Mouse (Mus musculus) liver, postnatal 0 days (tissue): ENCODE measurements around the gene Fbxl12. TPM values are rescaled to one million over a fixed set of nuclear protein-coding genes. Genes with fewer than 3 reads are reported as not detected.

Source experiments
- ATAC-seq: fragments of 200-750 bp; cut with Nextera tagmentation; 2 replicates; pipeline ENCODE4 v1.8.0; 2017; ENCODE audit warnings: mild to moderate bottlenecking, moderate library complexity
- DNase-seq: peaks from one replicate; pipeline ENCODE4 v3.0.0-alpha.2; 2016
- H3K27ac ChIP-seq: fragments of 300-500 bp; sonication (generic); 2 replicates; pipeline ENCODE4 v1.5.1; 2014; ENCODE audit warnings: antibody characterized with exemption, moderate library complexity, mild to moderate bottlenecking, low read depth
- H3K27me3 ChIP-seq: fragments of 300-500 bp; sonication (generic); 2 replicates; pipeline ENCODE4 v1.6.1; 2014; ENCODE audit warnings: low read length, control low read depth, mixed read lengths; ENCODE audit not compliant: insufficient read depth
- H3K36me3 ChIP-seq: fragments of 300-500 bp; sonication (generic); replicated peaks from 2 replicates; pipeline ENCODE4 v1.6.1; 2014; ENCODE audit warnings: mild to moderate bottlenecking, control low read depth, low read length, moderate library complexity, mixed read lengths; ENCODE audit not compliant: insufficient read depth
- H3K4me1 ChIP-seq: fragments of 300-500 bp; sonication (generic); 2 replicates; pipeline ENCODE4 v1.6.1; 2014; ENCODE audit warnings: antibody characterized with exemption, mild to moderate bottlenecking, control low read depth; ENCODE audit not compliant: insufficient read depth
- H3K4me2 ChIP-seq: fragments of 300-500 bp; sonication (generic); 2 replicates; pipeline ENCODE4 v1.6.1; 2014; ENCODE audit warnings: low read depth, mild to moderate bottlenecking, low read length, moderate library complexity, mixed read lengths
- H3K4me3 ChIP-seq: fragments of 300-500 bp; sonication (generic); 2 replicates; pipeline ENCODE4 v1.5.1; 2014; ENCODE audit warnings: low read depth, low read length
- H3K9ac ChIP-seq: fragments of 300-500 bp; sonication (generic); replicated peaks from 2 replicates; pipeline ENCODE4 v1.6.1; 2014; ENCODE audit warnings: mild to moderate bottlenecking, moderate library complexity
- H3K9me3 ChIP-seq: fragments of 300-500 bp; sonication (generic); 2 replicates; pipeline ENCODE4 v1.6.1; 2016; ENCODE audit warnings: mild to moderate bottlenecking, control low read depth, low read length, mixed read lengths
- CTCF ChIP-seq: sonication (generic); IDR thresholded peaks from 2 replicates; pipeline ENCODE4 v1.5.1; 2016; ENCODE audit warnings: antibody characterized with exemption, low read depth
- EP300 ChIP-seq: IDR thresholded peaks from 2 replicates; pipeline ENCODE4 v1.6.1; 2016; ENCODE audit warnings: antibody characterized with exemption, low read depth, mild to moderate bottlenecking
- WGBS: fragments of 180-500 bp; shearing (Covaris S2); extraction: QIAGEN DNeasy Blood & Tissue Kit; methylation state at CpG from one replicate; pipeline ENCODE4 v1.1.7; 2014; ENCODE audit not compliant: insufficient replicate concordance; 5-methylcytosine and 5-hydroxymethylcytosine counted together
- polyA plus RNA-seq: library from polyadenylated mRNA; unstranded; fragments of >200 nt; fragmentation: Nextera tagmentation; extraction: Ambion mirVana; gene quantifications from 2 replicates; pipeline ENCODE4 v1.2.1, GENCODE M21; 2015

Gene Fbxl12
- polyA plus RNA-seq, 1 experiment from 2014 or later: 7.1 TPM

DNA sequence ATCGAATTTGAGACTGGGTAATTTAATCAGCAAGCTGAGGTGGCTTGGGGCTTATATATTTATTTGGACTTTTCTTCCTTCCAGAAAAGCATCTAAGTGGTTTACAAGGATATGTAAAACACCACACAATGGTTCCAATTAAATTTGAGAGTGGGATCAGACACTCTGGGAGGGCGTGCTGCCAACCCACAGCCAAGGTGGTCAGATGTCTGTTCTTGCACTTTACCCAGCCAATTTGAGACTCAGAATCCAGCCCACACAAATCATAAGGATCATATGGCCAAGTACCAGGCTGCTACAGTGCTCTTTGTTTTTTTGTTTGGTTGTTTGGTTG lies 37.8 kb upstream of the Fbxl12 start:
- TF ChIP-seq EP300 (no peak), CTCF (no peak)
- Histone ChIP-seq H3K9ac (no peak overlapping the region), H3K36me3 (no peaks in the 10 kb centered on the region), H3K27me3 (no peaks in the 10 kb centered on the region), H3K9me3 (no peaks in the 10 kb centered on the region), H3K27ac (no peak overlapping the region), H3K4me3 (no peak overlapping the region), H3K4me2 (no peak overlapping the region), H3K4me1 (no peaks in the 10 kb centered on the region)
- WGBS: 69% methylated on average over 2 of the region's 2 CpGs
- no peak for DNase-seq
- no peak for ATAC-seq

DNA sequence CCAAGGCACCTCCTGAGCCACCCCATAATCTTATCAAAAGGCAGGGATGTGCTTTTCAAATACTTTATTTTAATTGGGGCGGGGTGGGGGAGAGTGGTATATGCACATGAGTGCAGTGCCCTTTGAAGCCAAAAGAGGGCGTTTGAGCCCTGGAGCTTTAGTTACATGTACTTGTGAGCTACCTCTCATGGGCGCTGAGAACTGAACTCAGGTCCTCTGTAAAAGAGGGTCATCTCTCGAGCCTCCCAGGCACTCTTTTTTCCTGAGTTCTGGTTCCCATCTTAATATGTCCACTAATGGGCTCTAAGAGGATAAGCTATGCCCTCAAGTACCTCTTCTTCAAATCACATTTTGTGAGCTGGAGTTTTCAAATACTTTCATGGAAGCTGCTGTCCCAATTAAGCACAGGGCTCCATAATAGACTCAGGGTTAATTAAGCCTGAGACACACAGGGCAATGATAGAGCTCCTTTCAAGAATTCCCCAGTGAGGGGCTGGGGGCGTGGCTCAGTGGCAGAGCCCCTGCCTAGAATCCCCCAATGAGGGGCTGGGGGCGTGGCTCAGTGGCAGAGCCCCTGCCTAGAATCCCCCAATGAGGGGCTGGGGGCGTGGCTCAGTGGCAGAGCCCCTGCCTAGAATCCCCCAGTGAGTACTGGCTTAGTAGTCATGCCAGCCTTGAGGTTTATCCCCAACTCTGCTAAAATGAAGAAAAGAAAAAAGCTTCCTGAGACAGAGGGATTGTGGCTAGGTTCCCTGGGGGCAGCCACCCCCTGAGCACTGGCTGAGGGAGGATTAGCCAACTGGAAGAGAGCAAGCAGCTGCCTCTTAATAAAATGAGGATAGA lies 37.2 kb upstream of the Fbxl12 start:
- Histone ChIP-seq H3K27me3 (no peaks in the 10 kb centered on the region), H3K27ac (no peak overlapping the region), H3K4me1 (no peaks in the 10 kb centered on the region), H3K4me3 (no peak overlapping the region), H3K4me2 (no peak overlapping the region), H3K9me3 (no peaks in the 10 kb centered on the region), H3K9ac (no peak overlapping the region), H3K36me3 (no peaks in the 10 kb centered on the region)
- WGBS: 49% methylated on average over 6 of the region's 7 CpGs
- no peak for ATAC-seq
- TF ChIP-seq EP300 (no peak), CTCF (no peak)
- no peak for DNase-seq

DNA sequence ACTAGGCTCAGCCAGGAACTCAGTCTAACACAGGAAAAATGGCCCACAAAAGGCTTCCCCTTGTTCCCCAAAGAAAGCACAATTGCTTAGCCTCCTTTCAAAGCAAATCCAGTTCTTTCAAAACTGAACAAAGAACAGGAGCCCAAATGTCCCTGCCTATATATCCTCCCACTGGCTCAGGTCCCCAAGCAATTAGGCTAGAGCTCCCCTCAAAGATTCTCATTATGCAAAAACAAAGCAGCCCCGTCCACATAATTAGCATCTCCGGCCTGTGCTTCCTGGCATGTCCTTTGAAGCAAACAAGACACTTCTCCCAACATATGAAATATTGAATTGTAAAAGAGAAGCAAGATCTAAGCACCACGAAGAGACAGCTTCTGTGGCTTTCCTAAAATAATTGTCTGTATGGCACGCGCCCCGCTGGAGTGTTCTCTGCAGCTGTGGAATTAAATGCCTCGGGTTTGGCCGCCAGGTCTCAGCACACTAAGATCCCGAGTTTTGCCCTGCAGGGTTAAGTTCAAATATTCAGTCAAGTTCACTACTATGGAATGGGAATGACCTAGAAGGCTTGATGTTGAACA lies 35.9 kb upstream of the Fbxl12 start:
- DNase-seq (no peak), ATAC-seq (no peak)
- H3K4me1 ChIP-seq: no peaks in the 10 kb centered on the region
- WGBS: 79% methylated on average over 9 of the region's 9 CpGs
- H3K4me2 ChIP-seq: no peak overlapping the region
- no peak overlapping the region for H3K4me3 ChIP-seq
- no peak for TF ChIP-seq CTCF
- TF ChIP-seq EP300: no peak
- H3K36me3 ChIP-seq: no peaks in the 10 kb centered on the region
- H3K9me3 ChIP-seq: no peaks in the 10 kb centered on the region
- H3K9ac ChIP-seq: no peak overlapping the region
- H3K27ac ChIP-seq: no peak overlapping the region
- H3K27me3 ChIP-seq: no peaks in the 10 kb centered on the region

DNA sequence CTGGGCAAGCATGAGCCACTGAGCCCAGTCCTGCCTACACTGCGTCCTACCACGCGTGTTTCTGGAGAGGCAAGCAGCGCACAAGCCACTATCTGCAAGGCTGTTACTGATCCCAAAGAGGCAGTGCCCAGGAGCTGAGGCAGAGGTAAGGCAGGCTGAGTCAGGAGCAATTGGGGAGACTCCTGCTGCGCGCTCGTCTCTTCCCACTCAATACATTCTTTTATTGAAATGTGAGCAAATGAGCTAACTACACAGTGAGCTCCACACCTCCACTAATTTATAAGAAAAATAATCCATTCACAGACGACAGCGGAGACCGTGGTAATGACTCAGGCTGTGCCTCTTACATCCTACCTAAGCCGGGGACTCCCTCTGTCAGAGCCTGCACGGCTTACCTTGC lies 33.3 kb upstream of the Fbxl12 start:
- H3K9me3 ChIP-seq: no peaks in the 10 kb centered on the region
- H3K9ac ChIP-seq: no peak overlapping the region
- DNase-seq: no peak
- no peak overlapping the region for H3K4me2 ChIP-seq
- no peak overlapping the region for H3K4me3 ChIP-seq
- H3K4me1 ChIP-seq: no peaks in the 10 kb centered on the region
- TF ChIP-seq CTCF (no peak), EP300 (no peak)
- H3K27me3 ChIP-seq: no peaks in the 10 kb centered on the region
- H3K36me3 ChIP-seq: no peaks in the 10 kb centered on the region
- H3K27ac ChIP-seq: no peak overlapping the region
- no peak for ATAC-seq
- 87% methylated on average over 12 of the region's 12 CpGs for WGBS

DNA sequence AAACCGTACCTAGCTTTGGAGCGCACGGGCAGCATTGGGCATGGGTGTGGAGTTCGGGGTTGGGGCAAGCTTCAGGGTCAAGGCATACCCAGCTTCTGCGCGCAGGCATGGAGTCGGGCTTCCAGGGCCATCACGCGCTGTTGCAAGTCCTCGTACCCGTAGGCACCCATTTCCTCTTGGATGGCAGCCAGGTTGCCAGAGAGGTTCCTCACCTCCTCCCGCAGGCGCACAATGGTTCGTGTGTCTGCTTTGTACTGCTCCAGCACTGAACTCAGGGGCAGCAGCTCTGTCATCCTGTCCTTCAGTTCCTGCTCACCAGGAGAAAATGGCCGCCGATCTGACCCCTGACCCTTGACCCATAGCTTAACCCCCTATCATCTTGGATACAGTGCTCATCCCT lies 27.5 kb upstream of the Fbxl12 start:
- H3K9ac ChIP-seq: no peak overlapping the region
- 77% methylated on average over 15 of the region's 16 CpGs for WGBS
- no peak for ATAC-seq
- no peaks in the 10 kb centered on the region for H3K4me1 ChIP-seq
- H3K27ac ChIP-seq: no peak overlapping the region
- TF ChIP-seq EP300 (no peak), CTCF (no peak)
- H3K27me3 ChIP-seq: no peaks in the 10 kb centered on the region
- H3K4me3 ChIP-seq: no peak overlapping the region
- DNase-seq: no peak
- no peak overlapping the region for H3K4me2 ChIP-seq
- no peaks in the 10 kb centered on the region for H3K36me3 ChIP-seq
- no peaks in the 10 kb centered on the region for H3K9me3 ChIP-seq

DNA sequence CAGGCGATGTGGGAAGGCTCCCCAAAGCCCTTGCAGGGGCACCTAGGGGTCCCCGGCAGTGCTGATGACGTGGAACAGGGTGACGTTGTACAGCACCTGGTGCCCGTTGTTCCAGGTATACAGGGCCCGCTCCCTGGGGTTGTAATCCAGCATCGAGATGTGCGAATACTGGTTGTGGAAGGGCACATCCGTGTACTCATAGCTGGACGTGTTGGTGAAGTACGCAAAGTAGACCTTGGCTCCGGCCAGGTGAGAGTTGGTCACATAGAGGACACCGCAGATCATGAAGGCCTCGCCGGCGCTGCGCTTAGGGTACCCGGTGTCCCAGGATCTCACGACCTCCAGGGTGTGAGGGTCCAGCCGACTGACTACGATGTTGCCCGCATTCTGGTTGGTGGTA lies 23.5 kb upstream of the Fbxl12 start:
- ATAC-seq (no peak), DNase-seq (no peak)
- TF ChIP-seq CTCF: no peak
- no peaks in the 10 kb centered on the region for H3K9me3 ChIP-seq
- no peak overlapping the region for H3K27ac ChIP-seq
- no peak overlapping the region for H3K4me2 ChIP-seq
- no peak overlapping the region for H3K9ac ChIP-seq
- H3K4me1 ChIP-seq: no peaks in the 10 kb centered on the region
- WGBS: 86% methylated on average over 22 of the region's 22 CpGs
- H3K4me3 ChIP-seq: no peak overlapping the region
- H3K27me3 ChIP-seq: no peaks in the 10 kb centered on the region
- H3K36me3 ChIP-seq: peaks cover 12% of the 10 kb centered on the region
